Mouse (Mus musculus) splenic B cell, adult 2 months (primary cell): ENCODE measurements around the gene Bok.

ENCODE experiments used
- DNase-seq: peaks from one replicate; pipeline ENCODE4 v3.0.0-alpha.2; 2011; ENCODE audit warnings: low read depth, low spot score
- H3K27me3 ChIP-seq: 2 replicates; pipeline ENCODE4 v1.6.1; 2012; ENCODE audit warnings: mild to moderate bottlenecking, low read length, moderate library complexity, mixed read lengths; ENCODE audit not compliant: control insufficient read depth, poor library complexity, insufficient read depth, severe bottlenecking
- H3K36me3 ChIP-seq: 2 replicates; pipeline ENCODE4 v1.6.1; 2012; ENCODE audit warnings: mild to moderate bottlenecking, low read length, moderate library complexity, mixed read lengths; ENCODE audit not compliant: control insufficient read depth, poor library complexity, insufficient read depth, severe bottlenecking

The Bok gene

GRCm38 (mm10) chr1:93678386-93678785, 7.1 kb upstream of the Bok start:
- no peaks in the 10 kb centered on the region for H3K27me3 ChIP-seq
- DNase-seq, result no peak
- H3K36me3 ChIP-seq, result no peaks in the 10 kb centered on the region

DNA sequence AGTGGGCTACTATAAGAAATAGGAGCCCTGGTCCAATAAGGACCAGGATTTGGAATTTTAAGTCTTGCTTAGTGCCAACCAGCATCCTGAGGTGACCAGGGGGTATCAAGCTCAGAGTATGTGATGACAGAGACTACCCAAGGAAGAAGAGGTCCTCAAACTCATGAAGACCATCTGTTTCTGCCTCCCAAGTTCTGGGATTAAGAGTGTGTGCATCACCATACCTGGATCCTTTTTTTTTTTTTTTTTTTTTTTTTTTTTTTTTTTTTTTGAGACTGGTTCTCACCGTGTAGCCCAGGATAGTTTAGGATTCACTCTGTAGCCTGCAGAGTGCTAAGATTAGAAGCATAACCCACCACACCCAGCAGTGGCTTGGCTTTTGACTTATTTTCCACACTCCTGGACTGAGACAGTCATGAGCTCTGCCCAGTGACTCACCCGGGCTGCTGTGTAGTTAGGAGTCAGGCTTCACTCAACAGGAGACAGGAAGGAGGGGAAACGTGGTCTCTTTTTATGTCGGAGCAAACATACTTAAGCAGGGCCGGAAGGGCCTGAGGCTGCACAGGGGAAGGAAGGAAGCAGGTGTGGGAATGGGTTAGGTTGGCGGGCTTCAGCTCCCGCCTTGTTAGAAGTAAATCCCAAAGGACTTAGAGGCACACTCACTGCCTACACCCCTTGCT, 5.4 kb upstream of the Bok start:
- DNase-seq, result no peak
- H3K27me3 ChIP-seq, result no peaks in the 10 kb centered on the region
- no peaks in the 10 kb centered on the region for H3K36me3 ChIP-seq

DNA sequence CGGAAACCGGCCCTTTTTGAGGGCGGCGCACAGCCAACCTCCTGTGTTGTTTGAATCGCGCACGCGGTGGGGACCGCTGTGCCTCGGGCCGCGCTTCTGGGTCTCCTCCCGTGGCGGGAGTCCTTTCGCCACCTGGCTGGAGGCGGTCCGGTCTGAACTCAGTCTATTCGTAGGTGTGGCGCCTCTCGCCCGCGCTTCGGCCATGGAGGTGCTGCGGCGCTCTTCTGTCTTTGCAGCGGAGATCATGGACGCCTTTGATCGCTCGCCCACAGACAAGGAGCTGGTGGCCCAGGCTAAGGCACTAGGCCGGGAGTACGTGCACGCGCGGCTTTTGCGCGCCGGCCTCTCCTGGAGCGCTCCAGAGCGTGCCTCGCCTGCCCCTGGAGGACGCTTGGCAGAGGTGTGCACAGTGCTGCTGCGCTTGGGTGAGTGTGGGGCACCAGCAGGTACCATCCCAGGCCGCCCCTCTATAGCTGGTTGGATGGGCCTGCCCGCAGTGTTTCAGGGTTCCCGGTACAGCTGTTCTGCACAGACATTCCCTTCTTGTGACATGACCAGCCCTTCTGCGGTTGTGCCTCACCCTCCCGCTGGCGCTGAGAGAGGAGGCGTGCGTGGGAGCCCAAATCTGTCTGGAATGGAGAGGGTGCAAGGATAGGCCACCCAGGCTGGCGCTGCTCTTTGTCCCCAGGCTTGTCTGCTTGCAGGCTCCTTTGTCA, 943 bp downstream of the Bok start:
- no peaks in the 10 kb centered on the region for H3K36me3 ChIP-seq
- no peak for DNase-seq

GRCm38 (mm10) chr1:93686961-93687320, 1.5 kb downstream of the Bok start:
- Histone ChIP-seq H3K36me3 (no peaks in the 10 kb centered on the region), H3K27me3 (no peaks in the 10 kb centered on the region)
- DNase-seq, result no peak

More for the DNA sequence above, 943 bp downstream of the Bok start:
- no peaks in the 10 kb centered on the region for H3K27me3 ChIP-seq

DNA sequence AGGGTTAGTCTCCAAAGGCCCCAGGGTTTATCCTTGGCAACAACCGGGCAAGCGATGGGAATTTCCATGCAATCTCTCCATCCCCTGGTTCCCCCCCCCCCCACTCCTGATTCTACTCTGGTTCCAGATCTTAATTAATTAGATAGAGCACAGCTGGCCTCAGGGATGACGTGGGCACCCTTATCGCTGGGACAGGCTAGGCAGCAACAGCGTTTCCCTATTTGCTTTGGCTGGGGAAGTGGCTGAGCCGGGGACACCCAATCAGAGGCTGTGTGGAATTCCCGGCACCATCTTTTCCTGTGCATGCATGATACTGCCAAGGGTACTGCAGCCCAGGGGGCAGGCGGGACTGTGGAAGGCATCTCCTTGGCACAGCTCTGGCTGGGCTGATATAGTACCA, 2.7 kb downstream of the Bok start:
- DNase-seq, result no peak
- Histone ChIP-seq H3K27me3 (no peaks in the 10 kb centered on the region), H3K36me3 (no peaks in the 10 kb centered on the region)

DNA sequence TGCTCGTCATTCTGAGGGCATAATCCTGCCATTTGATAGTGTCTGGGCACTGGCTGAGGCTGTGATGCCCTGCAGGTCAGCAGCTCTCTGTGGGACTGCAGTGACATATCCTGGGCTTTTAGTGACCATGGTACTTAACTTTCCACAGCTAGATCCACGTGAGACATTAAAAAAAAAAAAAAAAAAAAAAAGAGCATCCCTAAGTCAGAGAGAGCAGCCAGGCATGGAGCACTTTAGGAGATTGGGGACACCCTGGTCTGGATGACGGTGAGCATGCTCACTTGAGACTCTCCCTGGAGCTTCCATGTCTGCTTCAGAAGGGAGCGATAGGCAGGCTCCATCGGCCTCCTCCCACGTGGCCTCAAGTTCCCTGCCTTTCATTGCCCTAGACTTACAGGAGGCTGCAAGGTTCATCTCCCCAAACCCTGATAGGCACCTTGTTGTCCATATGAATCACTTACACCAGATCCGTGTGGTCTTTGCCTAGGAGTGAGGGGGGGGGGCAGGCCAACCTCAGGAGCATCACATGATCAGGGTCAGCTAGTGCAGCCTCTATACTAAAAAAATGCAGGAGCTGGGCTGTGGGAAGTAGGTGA, 4.5 kb downstream of the Bok start:
- H3K36me3 ChIP-seq, result no peaks in the 10 kb centered on the region
- DNase-seq, result no peak
- no peaks in the 10 kb centered on the region for H3K27me3 ChIP-seq

DNA sequence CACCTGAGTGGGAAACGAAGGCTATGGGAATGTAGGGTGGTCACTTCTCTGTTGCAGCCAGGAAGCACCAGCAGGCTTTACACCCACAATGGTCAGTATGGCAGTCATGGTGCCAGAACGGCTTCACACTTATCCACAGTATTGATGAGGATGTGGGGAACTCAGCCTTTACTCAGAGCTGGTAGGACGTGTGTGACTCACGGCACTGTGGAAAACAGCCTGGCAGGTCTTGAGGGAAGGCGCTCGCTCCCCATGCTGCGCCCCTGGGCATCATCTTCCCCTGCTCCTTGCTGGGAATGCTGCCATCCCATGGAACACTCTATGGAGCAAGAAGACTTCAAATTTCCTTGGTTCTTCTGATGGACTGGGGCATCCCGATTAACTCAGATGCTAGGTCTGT, 5.6 kb downstream of the Bok start:
- Histone ChIP-seq H3K36me3 (no peaks in the 10 kb centered on the region), H3K27me3 (no peaks in the 10 kb centered on the region)
- DNase-seq, result no peak

DNA sequence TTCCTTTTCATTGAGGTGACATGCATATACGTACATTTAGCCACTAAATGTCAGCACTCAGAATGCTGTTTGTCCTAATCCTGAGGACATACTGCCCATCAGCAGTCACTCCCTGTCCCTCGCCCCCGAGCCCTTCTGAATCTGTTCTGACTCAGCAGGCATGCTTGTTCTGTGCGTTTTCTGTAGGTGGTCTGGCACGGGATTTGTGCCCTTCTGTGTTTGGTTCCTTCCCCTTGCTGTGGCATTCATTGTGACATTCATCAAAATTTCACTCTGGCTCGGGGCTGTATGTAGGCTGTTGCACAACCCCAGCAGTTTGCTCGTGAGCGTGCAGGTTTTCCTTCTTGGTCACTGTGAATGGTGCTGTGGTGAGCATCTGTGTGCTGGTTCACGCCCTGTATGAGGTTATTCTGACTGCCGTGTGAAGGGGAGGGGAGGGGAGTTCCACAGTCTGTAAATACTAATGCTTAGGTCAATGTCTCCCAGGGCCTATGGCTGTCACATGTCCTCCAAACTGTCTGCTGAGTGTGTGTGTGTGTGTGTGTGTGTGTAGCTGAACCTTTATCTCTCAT, 6.4 kb downstream of the Bok start:
- DNase-seq, result no peak
- Histone ChIP-seq H3K36me3 (no peaks in the 10 kb centered on the region), H3K27me3 (no peaks in the 10 kb centered on the region)

- DNase-seq, result no peak
- Histone ChIP-seq H3K36me3 (no peaks in the 10 kb centered on the region), H3K27me3 (no peaks in the 10 kb centered on the region)
These were observed 7.3 kb downstream of the Bok start for GRCm38 (mm10) chr1:93692773-93693172.

- Histone ChIP-seq H3K36me3 (no peaks in the 10 kb centered on the region), H3K27me3 (no peaks in the 10 kb centered on the region)
- no peak for DNase-seq
These were observed 8.0 kb downstream of the Bok start for GRCm38 (mm10) chr1:93693502-93693901.

- DNase-seq, result no peak
- no peaks in the 10 kb centered on the region for H3K27me3 ChIP-seq
- H3K36me3 ChIP-seq, result no peaks in the 10 kb centered on the region
These were observed 8.5 kb downstream of the Bok start for GRCm38 (mm10) chr1:93693943-93694342.

- Histone ChIP-seq H3K36me3 (no peaks in the 10 kb centered on the region), H3K27me3 (no peaks in the 10 kb centered on the region)
- no peak for DNase-seq
These were observed 9.5 kb downstream of the Bok start for GRCm38 (mm10) chr1:93694966-93695365.

- H3K27me3 ChIP-seq, result no peaks in the 10 kb centered on the region
- DNase-seq, result no peak
- H3K36me3 ChIP-seq, result no peaks in the 10 kb centered on the region
These were observed 11.9 kb downstream of the Bok start for GRCm38 (mm10) chr1:93697317-93697716.

GRCm38 (mm10) chr1:93699159-93699558, 13.7 kb downstream of the Bok start:
- Histone ChIP-seq H3K27me3 (no peaks in the 10 kb centered on the region), H3K36me3 (no peaks in the 10 kb centered on the region)
- DNase-seq, result no peak

DNA sequence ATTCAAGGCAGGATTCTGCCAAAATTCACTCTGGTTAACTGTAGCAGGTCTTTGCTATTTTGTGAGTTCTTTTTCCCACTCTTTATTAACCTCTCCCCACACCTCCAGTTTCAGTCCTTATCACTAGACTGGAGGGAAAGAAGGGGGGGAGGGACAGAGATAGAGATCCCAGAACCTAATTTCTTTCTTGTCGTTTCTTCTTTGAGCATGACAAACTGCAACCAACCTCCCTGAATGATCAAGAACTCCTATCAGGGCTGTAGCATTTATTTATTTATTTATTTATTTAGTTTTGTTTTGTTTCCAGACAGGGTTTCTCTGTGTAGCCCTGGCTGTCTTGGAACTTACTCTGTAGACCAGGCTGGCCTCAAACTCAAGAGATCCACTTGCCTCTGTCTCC, 16.6 kb downstream of the Bok start:
- no peaks in the 10 kb centered on the region for H3K27me3 ChIP-seq
- no peaks in the 10 kb centered on the region for H3K36me3 ChIP-seq
- DNase-seq, result no peak
